Mouse (Mus musculus): ENCODE results near the gene Ctrb1.

DNA sequence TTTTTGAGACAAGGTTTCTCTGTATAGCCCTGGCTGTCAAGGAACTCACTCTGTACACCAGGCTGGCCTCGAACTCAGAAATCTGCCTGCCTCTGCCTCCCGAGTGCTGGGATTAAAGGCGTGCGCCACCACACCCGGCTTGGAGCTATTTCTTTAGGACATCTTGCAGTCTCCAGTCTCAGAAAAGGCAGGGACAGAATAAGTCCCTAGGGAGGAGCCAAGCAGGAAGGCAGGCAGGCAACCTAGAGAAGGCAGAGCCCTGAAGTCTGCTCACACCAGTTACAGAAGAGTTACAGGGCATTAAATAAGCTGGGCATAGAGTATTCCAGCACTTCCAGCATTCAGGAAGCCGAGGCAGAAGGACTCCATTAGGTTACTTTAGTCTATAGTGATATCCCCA lies 34.5 kb upstream of the Ctrb1 start:
- TF ChIP-seq CTCF (IDR thresholded peaks at IDR 0.05): no peak
- no peak for TF ChIP-seq EP300 (IDR thresholded peaks at IDR 0.05)

All from lung, postnatal 0 days (tissue).